Mouse (Mus musculus) c-Kit-negative CD71-positive TER-119-positive erythroid progenitor cells, embryonic 14.5 days (primary cell): ENCODE measurements around the gene Faah.

ENCODE experiments used
- DNase-seq: peaks from one replicate; pipeline ENCODE4 v3.0.0-alpha.2; 2013; ENCODE audit warnings: low read depth, low spot score

Faah gene

GRCm38 (mm10) chr4:116017902-116018746 lies at the start of gene Faah:
Gene Faah, minus strand, starts transcription at chr4:116017926.
- DNase-seq, result no peak

GRCm38 (mm10) chr4:116063855-116064254 lies 46.1 kb upstream of the Faah start:
- no peak for DNase-seq

- DNase-seq, result no peak
Observed at GRCm38 (mm10) chr4:116059012-116059726, 41.4 kb upstream of the Faah start.

- no peak for DNase-seq
Observed at GRCm38 (mm10) chr4:116057559-116057958, 39.8 kb upstream of the Faah start.

GRCm38 (mm10) chr4:116053399-116053961 lies 35.8 kb upstream of the Faah start, which contains the start of gene Nsun4:
Gene Nsun4, minus strand, starts transcription at chr4:116053876.
- DNase-seq, result peak; percentile 79

GRCm38 (mm10) chr4:116052526-116053293 lies 35.0 kb upstream of the Faah start:
- DNase-seq, result no peak

- DNase-seq, result no peak
Observed at GRCm38 (mm10) chr4:116049211-116049610, 31.5 kb upstream of the Faah start.

- DNase-seq, result no peak
Observed at GRCm38 (mm10) chr4:116048130-116048920, 30.6 kb upstream of the Faah start.

GRCm38 (mm10) chr4:116047681-116048080 lies 30.0 kb upstream of the Faah start:
- DNase-seq, result no peak

- no peak for DNase-seq
Observed at GRCm38 (mm10) chr4:116046604-116047003, 28.9 kb upstream of the Faah start.

- DNase-seq, result no peak
Observed at GRCm38 (mm10) chr4:116042186-116042585, 24.5 kb upstream of the Faah start.

- no peak for DNase-seq
Observed at GRCm38 (mm10) chr4:116040466-116040865, 22.7 kb upstream of the Faah start.

GRCm38 (mm10) chr4:116033374-116033773 lies 15.6 kb upstream of the Faah start:
- no peak for DNase-seq

- DNase-seq, result no peak
Observed at GRCm38 (mm10) chr4:116032906-116033305, 15.2 kb upstream of the Faah start.

- DNase-seq, result no peak
Observed at GRCm38 (mm10) chr4:116017300-116017901, 325 bp downstream of the Faah start.

GRCm38 (mm10) chr4:116016862-116017299 lies 845 bp downstream of the Faah start:
- no peak for DNase-seq

GRCm38 (mm10) chr4:116016396-116016795 lies 1.3 kb downstream of the Faah start:
- no peak for DNase-seq

GRCm38 (mm10) chr4:116015996-116016395 lies 1.7 kb downstream of the Faah start:
- DNase-seq, result no peak

- DNase-seq, result no peak
Observed at GRCm38 (mm10) chr4:116015502-116015901, 2.2 kb downstream of the Faah start.

- no peak for DNase-seq
Observed at GRCm38 (mm10) chr4:116010186-116010585, 7.5 kb downstream of the Faah start.
